Mouse (Mus musculus): ENCODE measurements around the gene Anapc16. TPM values are rescaled to one million over a fixed set of nuclear protein-coding genes. Genes with fewer than 3 reads are reported as not detected.
A peak's percentile ranks its signal among the peaks of the same experiment; 100 is the strongest.

Anapc16 gene
- polyA plus RNA-seq, 1 experiment, result 136 TPM

DNA sequence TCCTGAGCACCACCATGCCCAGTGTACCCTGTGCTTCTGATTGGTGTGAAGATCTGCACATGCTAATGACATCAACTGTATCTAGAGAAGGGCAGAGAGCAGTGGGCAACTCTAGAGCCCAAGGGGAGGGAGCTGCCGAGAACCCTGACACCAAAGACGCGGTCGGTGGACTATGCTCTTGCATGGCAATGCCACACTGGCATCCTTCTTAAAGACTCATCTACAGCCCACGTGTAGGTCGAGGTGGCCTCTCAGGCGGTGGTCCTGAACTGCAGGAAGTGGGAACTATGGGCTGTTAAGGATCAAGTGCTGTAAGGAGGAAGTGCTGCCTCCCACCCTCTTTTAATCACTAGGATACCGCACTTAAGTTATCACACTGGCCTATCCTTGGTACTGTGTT lies 10.9 kb downstream of the Anapc16 start:
- DNase-seq, result no peak
- TF ChIP-seq POLR2A (IDR thresholded peaks at IDR 0.05; ENCODE audit: control insufficient read depth, extremely low read depth, insufficient read depth, low read length, poor library complexity) (no peak), CTCF (IDR thresholded peaks at IDR 0.05; ENCODE audit: borderline replicate concordance, control insufficient read depth, extremely low read depth, insufficient read depth, low read length, poor library complexity) (no peak)
- Histone ChIP-seq H3K36me3 (ENCODE audit: control insufficient read depth, insufficient read depth, low read length) (peaks cover 63% of the 10 kb centered on the region), H3K27ac (ENCODE audit: control insufficient read depth, insufficient read depth, low read length) (no peak overlapping the region), H3K27me3 (ENCODE audit: control insufficient read depth, insufficient read depth, low read length) (no peaks in the 10 kb centered on the region), H3K4me1 (replicated peaks; ENCODE audit: control insufficient read depth, insufficient read depth, low read length) (peaks cover 9% of the 10 kb centered on the region; the same call in 1 of the 2 replicates), H3K4me3 (ENCODE audit: control insufficient read depth, insufficient read depth, low read length) (no peak overlapping the region)
- WGBS, result 80% methylated on average over 8 of the region's 8 CpGs

- 95% methylated on average over 9 of the region's 9 CpGs for WGBS
These were observed 11.6 kb downstream of the Anapc16 start for GRCm38 (mm10) chr10:59991262-59991880.

GRCm38 (mm10) chr10:59990393-59990792 lies 12.5 kb downstream of the Anapc16 start:
- peaks cover 9% of the 10 kb centered on the region; the same call in 1 of the 2 replicates for H3K4me1 ChIP-seq (replicated peaks; ENCODE audit: control insufficient read depth, insufficient read depth, low read length)
- TF ChIP-seq POLR2A (IDR thresholded peaks at IDR 0.05; ENCODE audit: control insufficient read depth, extremely low read depth, insufficient read depth, low read length, poor library complexity) (no peak), CTCF (IDR thresholded peaks at IDR 0.05; ENCODE audit: borderline replicate concordance, control insufficient read depth, extremely low read depth, insufficient read depth, low read length, poor library complexity) (no peak)

More at GRCm38 (mm10) chr10:59991262-59991880, 11.6 kb downstream of the Anapc16 start:
- DNase-seq, result no peak
- no peak for TF ChIP-seq POLR2A (IDR thresholded peaks at IDR 0.05; ENCODE audit: control insufficient read depth, extremely low read depth, insufficient read depth, low read length, poor library complexity)
- no peak for TF ChIP-seq CTCF (IDR thresholded peaks at IDR 0.05; ENCODE audit: borderline replicate concordance, control insufficient read depth, extremely low read depth, insufficient read depth, low read length, poor library complexity)
- no peak overlapping the region for H3K27ac ChIP-seq (ENCODE audit: control insufficient read depth, insufficient read depth, low read length)
- H3K36me3 ChIP-seq (ENCODE audit: control insufficient read depth, insufficient read depth, low read length), result peaks cover 64% of the 10 kb centered on the region
- peaks cover 9% of the 10 kb centered on the region; the same call in 1 of the 2 replicates for H3K4me1 ChIP-seq (replicated peaks; ENCODE audit: control insufficient read depth, insufficient read depth, low read length)
- no peak overlapping the region for H3K4me3 ChIP-seq (ENCODE audit: control insufficient read depth, insufficient read depth, low read length)
- no peaks in the 10 kb centered on the region for H3K27me3 ChIP-seq (ENCODE audit: control insufficient read depth, insufficient read depth, low read length)

DNA sequence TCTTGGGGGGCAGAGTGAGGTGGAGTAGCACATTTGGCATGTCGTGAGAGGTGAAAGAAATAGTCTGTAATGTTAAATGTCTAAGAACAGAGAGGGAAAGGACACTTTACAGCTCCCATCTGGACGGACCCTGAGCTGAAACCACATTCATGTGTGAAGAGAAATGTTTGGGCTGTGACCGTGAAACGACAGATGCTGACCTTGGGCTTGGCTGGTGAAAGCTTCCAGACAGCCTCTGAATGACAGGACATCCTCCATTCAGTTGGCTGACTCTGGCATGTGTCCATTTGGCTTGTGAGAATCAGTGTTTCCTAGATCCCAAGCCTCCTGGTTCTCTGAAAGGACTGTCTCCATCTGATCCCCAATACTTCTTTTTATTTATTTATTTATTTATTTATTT lies 14.9 kb downstream of the Anapc16 start:
- Histone ChIP-seq H3K36me3 (ENCODE audit: control insufficient read depth, insufficient read depth, low read length) (peaks cover 47% of the 10 kb centered on the region), H3K4me1 (replicated peaks; ENCODE audit: control insufficient read depth, insufficient read depth, low read length) (peaks cover 14% of the 10 kb centered on the region), H3K27me3 (ENCODE audit: control insufficient read depth, insufficient read depth, low read length) (no peaks in the 10 kb centered on the region), H3K4me3 (ENCODE audit: control insufficient read depth, insufficient read depth, low read length) (no peak overlapping the region), H3K27ac (ENCODE audit: control insufficient read depth, insufficient read depth, low read length) (no peak overlapping the region)
- WGBS, result 96% methylated on average over 4 of the region's 4 CpGs
- TF ChIP-seq POLR2A (IDR thresholded peaks at IDR 0.05; ENCODE audit: control insufficient read depth, extremely low read depth, insufficient read depth, low read length, poor library complexity) (no peak), CTCF (IDR thresholded peaks at IDR 0.05; ENCODE audit: borderline replicate concordance, control insufficient read depth, extremely low read depth, insufficient read depth, low read length, poor library complexity) (no peak)
- DNase-seq, result no peak

More at GRCm38 (mm10) chr10:59990393-59990792, 12.5 kb downstream of the Anapc16 start:
- H3K4me3 ChIP-seq (ENCODE audit: control insufficient read depth, insufficient read depth, low read length), result no peak overlapping the region
- no peaks in the 10 kb centered on the region for H3K27me3 ChIP-seq (ENCODE audit: control insufficient read depth, insufficient read depth, low read length)
- WGBS, result 97% methylated on average over 9 of the region's 9 CpGs
- H3K27ac ChIP-seq (ENCODE audit: control insufficient read depth, insufficient read depth, low read length), result no peak overlapping the region
- DNase-seq, result no peak
- H3K36me3 ChIP-seq (ENCODE audit: control insufficient read depth, insufficient read depth, low read length), result peaks cover 62% of the 10 kb centered on the region

GRCm38 (mm10) chr10:59982379-59982873 lies 20.5 kb downstream of the Anapc16 start:
- peak; percentile 38 for DNase-seq
- H3K36me3 ChIP-seq (ENCODE audit: control insufficient read depth, insufficient read depth, low read length), result peaks cover 14% of the 10 kb centered on the region
- WGBS, result 81% methylated on average over 12 of the region's 12 CpGs
- peaks cover 53% of the 10 kb centered on the region for H3K4me1 ChIP-seq (replicated peaks; ENCODE audit: control insufficient read depth, insufficient read depth, low read length)
- peak overlapping the region; percentile 90 for H3K27ac ChIP-seq (ENCODE audit: control insufficient read depth, insufficient read depth, low read length)
- TF ChIP-seq POLR2A (IDR thresholded peaks at IDR 0.05; ENCODE audit: control insufficient read depth, extremely low read depth, insufficient read depth, low read length, poor library complexity), result no peak
- no peak for TF ChIP-seq CTCF (IDR thresholded peaks at IDR 0.05; ENCODE audit: borderline replicate concordance, control insufficient read depth, extremely low read depth, insufficient read depth, low read length, poor library complexity)
- no peaks in the 10 kb centered on the region for H3K27me3 ChIP-seq (ENCODE audit: control insufficient read depth, insufficient read depth, low read length)
- no peak overlapping the region for H3K4me3 ChIP-seq (ENCODE audit: control insufficient read depth, insufficient read depth, low read length)

- TF ChIP-seq CTCF (IDR thresholded peaks at IDR 0.05; ENCODE audit: borderline replicate concordance, control insufficient read depth, extremely low read depth, insufficient read depth, low read length, poor library complexity) (no peak), POLR2A (IDR thresholded peaks at IDR 0.05; ENCODE audit: control insufficient read depth, extremely low read depth, insufficient read depth, low read length, poor library complexity) (no peak)
- peak overlapping the region; percentile 90 for H3K27ac ChIP-seq (ENCODE audit: control insufficient read depth, insufficient read depth, low read length)
- no peak overlapping the region for H3K4me3 ChIP-seq (ENCODE audit: control insufficient read depth, insufficient read depth, low read length)
- H3K36me3 ChIP-seq (ENCODE audit: control insufficient read depth, insufficient read depth, low read length), result peaks cover 8% of the 10 kb centered on the region
- H3K27me3 ChIP-seq (ENCODE audit: control insufficient read depth, insufficient read depth, low read length), result no peaks in the 10 kb centered on the region
- WGBS, result 82% methylated on average over 9 of the region's 9 CpGs
- peak; percentile 30 for DNase-seq
- peaks cover 58% of the 10 kb centered on the region for H3K4me1 ChIP-seq (replicated peaks; ENCODE audit: control insufficient read depth, insufficient read depth, low read length)
These were observed 21.1 kb downstream of the Anapc16 start for GRCm38 (mm10) chr10:59981792-59982191.

Data from thymus, adult 2 months (tissue).